Mouse (Mus musculus): ENCODE measurements around the gene Hspb7.

DNA sequence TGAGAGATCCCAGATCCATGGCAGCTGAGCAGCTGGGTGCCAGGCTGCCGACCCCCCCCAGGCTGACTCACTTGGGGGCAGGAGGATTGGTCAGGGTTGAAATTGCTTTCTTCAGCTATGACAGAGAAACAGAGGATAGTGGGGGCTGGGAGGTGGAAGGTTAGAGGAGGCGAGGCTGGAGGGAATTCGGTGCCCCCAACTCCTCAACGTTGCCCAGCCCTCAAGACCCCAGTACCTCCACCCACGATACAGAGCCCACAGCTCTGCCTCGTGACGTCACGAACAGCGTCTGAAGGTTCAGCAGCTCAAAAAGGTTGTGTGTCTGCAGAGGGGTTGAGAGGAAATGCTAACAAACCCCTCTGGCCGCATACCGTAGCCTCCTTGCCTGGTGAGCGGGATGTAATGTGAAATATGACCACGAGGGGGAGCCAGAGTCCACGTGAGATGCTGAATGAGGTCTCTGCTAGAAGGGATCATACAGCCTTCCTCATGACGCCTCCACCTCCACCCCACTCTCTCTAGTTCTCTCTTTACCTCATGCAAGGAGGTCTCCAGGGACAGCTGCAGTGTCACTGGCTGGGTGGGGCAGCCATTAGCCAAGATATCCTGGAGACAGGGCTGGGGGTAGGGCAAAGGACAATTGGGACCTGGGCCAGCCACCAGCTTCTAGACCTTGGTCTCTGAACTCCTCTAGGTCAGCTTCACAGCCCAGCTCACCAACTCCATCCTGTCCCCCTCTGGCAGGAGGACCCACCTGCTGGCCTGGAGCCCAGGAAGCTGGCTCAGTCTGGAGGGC lies 15.9 kb upstream of the Hspb7 start:
- TF ChIP-seq POLR2A (IDR thresholded peaks at IDR 0.05; ENCODE audit: extremely low read depth, insufficient read depth, low read length) (no peak), CTCF (IDR thresholded peaks at IDR 0.05; ENCODE audit: extremely low read depth, insufficient read depth, low read length) (peak; percentile 99)
